Mouse (Mus musculus) gastrocnemius, adult 2 months (tissue): ENCODE measurements at regions not wholly inside any gene's neighbourhood (a gene's known extent, or its start where the extent isn't known, plus 50 kb on each side); places are given as distances from the start of the nearest gene placed in this dataset.

Experiments used
- DNase-seq: peaks from one replicate; pipeline ENCODE4 v3.0.0; 2022
- H3K27ac ChIP-seq: fragments of 200-600 bp; 2 replicates; pipeline ENCODE4 v1.8.1; 2022; ENCODE audit warnings: mild to moderate bottlenecking
- H3K4me3 ChIP-seq: fragments of 200-600 bp; 2 replicates; pipeline ENCODE4 v1.8.1; 2022; ENCODE audit warnings: mild to moderate bottlenecking, moderate library complexity
- CTCF ChIP-seq: fragments of 200-600 bp; IDR thresholded peaks from 2 replicates; pipeline ENCODE4 v1.8.1; 2022; ENCODE audit warnings: antibody characterized with exemption, mild to moderate bottlenecking, moderate library complexity
- intact Hi-C: fragments of 180-260 bp; cut with DNase I; formaldehyde crosslinking; loops from one replicate; pipeline ENCODE4 v1.15.1; 2025

GRCm38 (mm10) chr3:103470586-103471400 lies 104.2 kb upstream of the Syt6 start:
- DNase-seq: no peak
- no peak overlapping the region for H3K27ac ChIP-seq
- intact Hi-C loops: no loop called here
- H3K4me3 ChIP-seq: no peak overlapping the region
- TF ChIP-seq CTCF: no peak

DNA sequence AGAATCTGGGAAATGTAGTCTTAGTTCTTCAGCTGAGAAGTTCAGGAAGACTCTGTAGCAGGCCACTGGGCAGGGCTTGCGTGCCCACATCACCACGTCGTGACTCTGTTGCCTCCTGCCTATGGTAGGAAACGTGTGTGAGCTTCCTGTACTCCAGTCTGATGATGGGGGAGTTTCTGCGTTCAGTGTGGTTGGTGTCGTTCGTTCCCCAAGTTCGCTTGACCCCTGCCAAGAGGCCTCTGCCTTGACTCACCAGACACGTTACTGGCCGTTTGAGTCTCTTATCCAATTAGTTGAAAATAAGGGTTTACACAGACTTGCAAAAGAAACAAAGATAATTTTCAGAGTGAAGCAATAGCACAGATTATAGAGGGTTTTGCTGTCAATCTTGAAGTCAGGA lies 102.4 kb upstream of the Syt6 start:
- intact Hi-C loops: no loop called here
- TF ChIP-seq CTCF: no peak
- DNase-seq: no peak
- Histone ChIP-seq H3K4me3 (no peak overlapping the region), H3K27ac (no peak overlapping the region)

GRCm38 (mm10) chr3:103473336-103473735 lies 101.7 kb upstream of the Syt6 start:
- TF ChIP-seq CTCF: no peak
- Histone ChIP-seq H3K4me3 (no peak overlapping the region), H3K27ac (no peak overlapping the region)
- DNase-seq: no peak
- intact Hi-C loops: no loop called here

GRCm38 (mm10) chr3:103479845-103480543 lies 95.0 kb upstream of the Syt6 start:
- no peak for DNase-seq
- no peak overlapping the region for H3K4me3 ChIP-seq
- no peak overlapping the region for H3K27ac ChIP-seq
- no peak for TF ChIP-seq CTCF
- intact Hi-C loops: no loop called here

DNA sequence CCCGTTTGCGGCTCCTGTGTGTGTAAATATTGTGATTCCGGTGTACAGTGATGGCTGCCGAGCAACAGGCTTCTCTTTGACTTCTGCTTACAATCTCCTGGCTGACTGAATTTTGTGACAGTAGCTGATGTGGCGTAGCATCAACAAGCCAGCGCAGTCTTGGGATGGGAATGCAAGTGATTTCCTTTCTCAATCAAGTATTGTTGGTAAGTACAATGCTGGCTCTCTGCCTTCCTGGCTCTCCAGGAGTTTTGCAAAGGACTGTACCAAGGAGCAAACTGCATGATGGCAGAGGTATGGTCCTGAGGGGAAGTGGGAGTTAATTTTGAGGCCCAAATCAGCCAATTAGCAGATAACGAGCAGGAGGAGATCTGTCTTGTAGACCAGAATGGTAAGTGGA lies 94.4 kb upstream of the Syt6 start:
- DNase-seq: no peak
- no peak for TF ChIP-seq CTCF
- intact Hi-C loops: no loop called here
- Histone ChIP-seq H3K27ac (no peak overlapping the region), H3K4me3 (no peak overlapping the region)

DNA sequence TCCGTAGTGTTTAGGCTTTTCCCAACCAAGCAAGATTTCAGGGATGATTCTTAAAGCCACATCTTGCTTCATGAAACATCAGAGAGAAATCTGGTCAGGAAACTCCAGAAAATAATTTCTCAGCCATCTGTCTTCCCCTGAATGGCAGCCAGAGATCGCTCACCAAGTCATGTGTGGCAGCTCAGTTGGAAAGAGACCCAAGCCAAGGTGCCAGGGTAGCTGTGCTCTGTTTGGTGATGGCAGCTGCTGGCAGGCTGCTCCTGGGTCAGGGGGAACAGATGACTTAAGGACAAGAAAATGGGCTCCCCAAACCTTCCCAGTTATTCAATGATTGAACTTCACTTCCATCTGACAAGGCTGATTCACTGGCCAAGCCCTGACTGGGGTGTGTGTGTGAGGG lies 91.7 kb upstream of the Syt6 start:
- intact Hi-C loops: no loop called here
- no peak for TF ChIP-seq CTCF
- DNase-seq: no peak
- H3K27ac ChIP-seq: no peak overlapping the region
- H3K4me3 ChIP-seq: no peak overlapping the region

DNA sequence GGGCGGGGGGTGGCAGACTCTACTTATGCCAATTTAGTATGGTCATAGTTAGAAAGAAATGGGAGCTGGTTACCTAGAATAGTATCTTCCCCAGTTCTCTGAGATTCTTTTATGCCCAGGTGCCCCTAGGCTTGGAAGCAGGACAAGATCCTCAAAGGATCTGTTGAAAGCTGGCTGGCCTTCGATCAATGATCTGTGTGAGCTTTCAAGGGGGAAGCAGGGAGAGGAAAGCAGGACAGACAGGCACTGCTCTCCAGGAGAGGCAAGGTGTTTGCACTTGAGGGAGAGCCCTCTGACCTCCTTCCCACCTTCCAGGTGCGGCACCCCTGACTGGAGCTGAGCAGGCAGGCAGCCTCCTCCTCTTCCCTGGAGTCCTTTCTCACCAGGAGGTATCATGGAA lies 91.3 kb upstream of the Syt6 start:
- no peak overlapping the region for H3K27ac ChIP-seq
- no peak overlapping the region for H3K4me3 ChIP-seq
- no peak for TF ChIP-seq CTCF
- no peak for DNase-seq
- intact Hi-C loops: no loop called here

- no peak for TF ChIP-seq CTCF
- Histone ChIP-seq H3K4me3 (no peak overlapping the region), H3K27ac (no peak overlapping the region)
- intact Hi-C loops: no loop called here
- DNase-seq: no peak
Measured at GRCm38 (mm10) chr3:103489786-103490185, 85.2 kb upstream of the Syt6 start.

- intact Hi-C loops: no loop called here
- no peak overlapping the region for H3K4me3 ChIP-seq
- TF ChIP-seq CTCF: no peak
- no peak for DNase-seq
- no peak overlapping the region for H3K27ac ChIP-seq
Measured at GRCm38 (mm10) chr3:103490966-103491365, 84.1 kb upstream of the Syt6 start.

- H3K27ac ChIP-seq: no peak overlapping the region
Measured at GRCm38 (mm10) chr3:103492211-103492610, 82.8 kb upstream of the Syt6 start.

GRCm38 (mm10) chr3:103493623-103494022 lies 81.4 kb upstream of the Syt6 start:
- no peak overlapping the region for H3K4me3 ChIP-seq
- TF ChIP-seq CTCF: no peak
- intact Hi-C loops: no loop called here
- H3K27ac ChIP-seq: no peak overlapping the region
- DNase-seq: no peak

More at GRCm38 (mm10) chr3:103492211-103492610, 82.8 kb upstream of the Syt6 start:
- intact Hi-C loops: no loop called here
- no peak for DNase-seq
- no peak overlapping the region for H3K4me3 ChIP-seq
- no peak for TF ChIP-seq CTCF

- DNase-seq: no peak
- Histone ChIP-seq H3K4me3 (no peak overlapping the region), H3K27ac (no peak overlapping the region)
- intact Hi-C loops: no loop called here
- no peak for TF ChIP-seq CTCF
Measured at GRCm38 (mm10) chr3:103494043-103494442, 81.0 kb upstream of the Syt6 start.

DNA sequence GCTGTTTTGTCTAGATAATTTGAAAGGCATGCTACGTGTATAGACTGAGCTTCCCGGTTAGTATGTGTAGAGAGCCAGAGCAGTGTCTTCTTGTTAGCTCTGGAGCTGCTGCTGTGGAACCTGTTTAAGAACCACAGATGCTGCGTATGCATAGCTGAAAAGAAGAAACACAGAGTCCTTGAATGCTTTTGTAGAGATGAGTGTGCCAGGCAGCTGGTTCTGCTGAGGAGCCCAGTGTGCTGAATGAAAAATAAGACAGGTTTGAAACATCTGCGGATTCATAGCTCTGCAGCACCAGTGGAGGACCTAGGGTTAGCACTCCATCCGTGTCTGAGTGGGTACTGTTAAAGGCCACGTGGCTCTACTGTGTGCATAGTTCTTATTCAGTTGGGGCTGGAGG lies 78.9 kb upstream of the Syt6 start:
- no peak for DNase-seq
- no peak overlapping the region for H3K27ac ChIP-seq
- intact Hi-C loops: no loop called here
- no peak overlapping the region for H3K4me3 ChIP-seq
- no peak for TF ChIP-seq CTCF

DNA sequence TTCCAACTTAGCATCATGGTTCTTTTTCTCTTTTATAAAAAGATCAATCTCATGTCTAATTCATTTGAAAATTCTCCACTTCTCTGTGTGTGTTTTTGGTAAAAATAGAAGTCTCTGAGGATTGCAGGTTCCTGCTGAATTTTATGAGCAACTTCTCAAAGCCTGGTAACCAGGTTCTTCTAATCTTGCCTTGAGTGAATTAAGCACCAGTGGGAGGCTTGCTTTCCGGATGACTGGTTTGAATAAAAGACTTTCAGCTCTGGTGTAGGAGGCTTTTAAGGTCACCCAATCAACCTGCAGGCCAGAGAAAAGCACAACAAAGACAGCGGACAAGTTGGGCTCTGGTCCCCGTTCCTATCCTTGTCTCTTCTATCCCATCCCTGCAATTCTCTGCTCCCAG lies 78.3 kb upstream of the Syt6 start:
- no peak for DNase-seq
- intact Hi-C loops: no loop called here
- no peak for TF ChIP-seq CTCF
- no peak overlapping the region for H3K4me3 ChIP-seq
- no peak overlapping the region for H3K27ac ChIP-seq
